Mouse (Mus musculus) fat pad, adult 2 months (tissue): ENCODE results near the gene Hcn1.
"Not testable (repeated sequence)": the region's sequence is repeated elsewhere in the genome, so short reads cannot be mapped to it uniquely, and the experiment has no call there.

Source experiments
- DNase-seq: peaks from one replicate; pipeline ENCODE4 v3.0.0-alpha.2; 2011; ENCODE audit warnings: low read depth, low spot score; ENCODE audit errors: extremely low read depth

Gene Hcn1

GRCm38 (mm10) chr13:118000538-118000937 is 398.4 kb downstream of the Hcn1 start:
- DNase-seq: no peak

- DNase-seq: no peak
These were observed 419.1 kb downstream of the Hcn1 start for GRCm38 (mm10) chr13:118021176-118021575.

- not testable (repeated sequence) for DNase-seq
These were observed 420.8 kb downstream of the Hcn1 start for GRCm38 (mm10) chr13:118022891-118023290.

GRCm38 (mm10) chr13:118023381-118023780 is 421.3 kb downstream of the Hcn1 start:
- no peak for DNase-seq

- DNase-seq: no peak
These were observed 424.4 kb downstream of the Hcn1 start for GRCm38 (mm10) chr13:118026510-118026909.

GRCm38 (mm10) chr13:118027868-118028267 is 425.7 kb downstream of the Hcn1 start:
- DNase-seq: no peak

GRCm38 (mm10) chr13:118028662-118029061 is 426.5 kb downstream of the Hcn1 start:
- no peak for DNase-seq

GRCm38 (mm10) chr13:118029579-118029978 is 427.5 kb downstream of the Hcn1 start:
- no peak for DNase-seq

GRCm38 (mm10) chr13:118035598-118035997 is 433.5 kb downstream of the Hcn1 start:
- no peak for DNase-seq
